Mouse (Mus musculus) midbrain, embryonic 15.5 days (tissue): ENCODE data around the gene Slc25a16. TPM values are rescaled to one million over a fixed set of nuclear protein-coding genes. Genes with fewer than 3 reads are reported as not detected.
"Not testable (repeated sequence)": the region's sequence is repeated elsewhere in the genome, so short reads cannot be mapped to it uniquely, and the experiment has no call there.

ENCODE experiments used
- ATAC-seq: fragments of 200-750 bp; cut with Nextera tagmentation; replicated peaks from 2 replicates; pipeline ENCODE4 v1.8.0; 2017; ENCODE audit warnings: moderate TSS enrichment
- H3K27ac ChIP-seq: fragments of 300-500 bp; sonication (generic); 2 replicates; pipeline ENCODE4 v1.5.1; 2015; ENCODE audit warnings: mild to moderate bottlenecking, inconsistent platforms
- H3K27me3 ChIP-seq: fragments of 300-500 bp; sonication (generic); replicated peaks from 2 replicates; pipeline ENCODE4 v1.6.1; 2015; ENCODE audit warnings: inconsistent platforms
- H3K36me3 ChIP-seq: fragments of 300-500 bp; sonication (generic); replicated peaks from 2 replicates; pipeline ENCODE4 v1.6.1; 2015; ENCODE audit warnings: inconsistent platforms
- H3K4me1 ChIP-seq: fragments of 300-500 bp; sonication (generic); 2 replicates; pipeline ENCODE4 v1.6.1; 2015; ENCODE audit warnings: inconsistent platforms
- H3K4me2 ChIP-seq: fragments of 300-500 bp; sonication (generic); 2 replicates; pipeline ENCODE4 v1.6.1; 2015; ENCODE audit warnings: inconsistent platforms, mild to moderate bottlenecking, moderate library complexity
- H3K4me3 ChIP-seq: fragments of 300-500 bp; sonication (generic); 2 replicates; pipeline ENCODE4 v1.5.1; 2015; ENCODE audit warnings: mild to moderate bottlenecking, inconsistent platforms
- H3K9ac ChIP-seq: fragments of 300-500 bp; sonication (generic); 2 replicates; pipeline ENCODE4 v1.6.1; 2015; ENCODE audit warnings: mild to moderate bottlenecking, inconsistent platforms
- H3K9me3 ChIP-seq: fragments of 300-500 bp; sonication (generic); 2 replicates; pipeline ENCODE4 v1.6.1; 2016; ENCODE audit warnings: inconsistent platforms
- WGBS: fragments of 180-500 bp; shearing (Covaris S2); methylation state at CpG from one replicate; pipeline ENCODE4 v1.1.7; 2015; ENCODE audit warnings: mixed read lengths; 5-methylcytosine and 5-hydroxymethylcytosine counted together
- polyA plus RNA-seq: library from polyadenylated mRNA; unstranded; fragments of >200 nt; fragmentation: Nextera tagmentation; extraction: Ambion mirVana; gene quantifications from 2 replicates; pipeline ENCODE4 v1.2.1, GENCODE M21; 2015

Gene Slc25a16
- polyA plus RNA-seq, 1 experiment from 2014 or later = 13.9 TPM

- H3K4me2 ChIP-seq = no peak overlapping the region
- WGBS = 14% methylated on average over 4 of the region's 4 CpGs
These were observed 27.7 kb upstream of the Slc25a16 start for GRCm38 (mm10) chr10:62892549-62893232.

DNA sequence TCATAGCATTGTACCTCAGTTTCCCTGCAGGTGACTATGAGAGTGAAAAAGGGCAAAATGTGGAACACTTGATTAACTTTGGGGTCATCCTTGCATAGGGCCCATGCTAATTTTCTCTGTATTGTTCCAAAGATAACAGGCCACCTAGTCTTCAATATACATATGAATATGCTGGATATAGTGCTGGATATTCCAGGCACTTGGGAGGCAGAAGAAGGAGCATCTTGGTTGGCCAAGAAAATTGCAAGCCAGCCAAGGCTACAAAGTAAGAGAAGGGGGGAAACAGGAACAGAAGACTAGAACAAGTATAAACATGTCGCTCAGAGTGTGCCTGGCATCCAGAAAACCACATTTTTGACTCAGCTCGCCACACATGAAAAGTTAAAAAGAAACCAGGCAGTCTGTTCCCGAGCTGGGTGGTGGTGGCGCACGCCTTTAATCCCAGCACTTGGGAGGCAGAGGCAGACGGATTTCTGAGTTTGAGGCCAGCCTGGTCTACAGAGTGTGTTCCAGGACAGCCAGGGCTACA, 27.0 kb upstream of the Slc25a16 start:
- WGBS = 66% methylated on average over 6 of the region's 6 CpGs
- Histone ChIP-seq H3K4me2 (no peak overlapping the region), H3K4me3 (no peak overlapping the region), H3K27ac (no peak overlapping the region), H3K4me1 (no peaks in the 10 kb centered on the region), H3K9me3 (no peaks in the 10 kb centered on the region), H3K27me3 (no peaks in the 10 kb centered on the region), H3K36me3 (no peaks in the 10 kb centered on the region), H3K9ac (no peak overlapping the region)
- ATAC-seq = no peak

More at GRCm38 (mm10) chr10:62892549-62893232, 27.7 kb upstream of the Slc25a16 start:
- no peak overlapping the region for H3K27ac ChIP-seq
- no peaks in the 10 kb centered on the region for H3K27me3 ChIP-seq
- H3K36me3 ChIP-seq = no peaks in the 10 kb centered on the region
- no peaks in the 10 kb centered on the region for H3K4me1 ChIP-seq
- H3K4me3 ChIP-seq = no peak overlapping the region
- H3K9ac ChIP-seq = no peak overlapping the region
- H3K9me3 ChIP-seq = no peaks in the 10 kb centered on the region
- no peak for ATAC-seq

DNA sequence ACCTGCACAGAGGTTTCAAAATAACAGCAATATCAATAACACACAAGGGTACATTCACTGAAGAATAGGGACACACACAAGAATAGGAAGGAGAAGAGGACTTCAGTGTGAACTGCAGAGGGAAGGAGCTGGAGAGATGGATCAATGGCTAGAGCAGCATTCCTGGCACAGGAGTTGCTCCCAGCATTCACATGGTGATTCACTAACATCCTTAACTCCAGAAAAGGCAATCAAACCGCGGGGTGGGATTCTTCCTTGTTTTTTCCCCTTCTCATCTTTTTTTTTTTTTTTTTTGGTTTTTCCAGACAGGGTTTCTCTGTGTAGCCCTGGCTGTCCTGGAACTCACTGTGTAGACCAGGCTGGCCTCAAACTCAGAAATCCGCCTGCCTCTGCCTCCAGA, 26.0 kb upstream of the Slc25a16 start:
- no peak overlapping the region for H3K9ac ChIP-seq
- H3K27ac ChIP-seq = no peak overlapping the region
- no peaks in the 10 kb centered on the region for H3K36me3 ChIP-seq
- no peak for ATAC-seq
- H3K4me2 ChIP-seq = no peak overlapping the region
- H3K9me3 ChIP-seq = no peaks in the 10 kb centered on the region
- no peak overlapping the region for H3K4me3 ChIP-seq
- whole genome bisulfite sequencing = 90% methylated on average over 3 of the region's 3 CpGs
- no peaks in the 10 kb centered on the region for H3K4me1 ChIP-seq
- no peaks in the 10 kb centered on the region for H3K27me3 ChIP-seq

DNA sequence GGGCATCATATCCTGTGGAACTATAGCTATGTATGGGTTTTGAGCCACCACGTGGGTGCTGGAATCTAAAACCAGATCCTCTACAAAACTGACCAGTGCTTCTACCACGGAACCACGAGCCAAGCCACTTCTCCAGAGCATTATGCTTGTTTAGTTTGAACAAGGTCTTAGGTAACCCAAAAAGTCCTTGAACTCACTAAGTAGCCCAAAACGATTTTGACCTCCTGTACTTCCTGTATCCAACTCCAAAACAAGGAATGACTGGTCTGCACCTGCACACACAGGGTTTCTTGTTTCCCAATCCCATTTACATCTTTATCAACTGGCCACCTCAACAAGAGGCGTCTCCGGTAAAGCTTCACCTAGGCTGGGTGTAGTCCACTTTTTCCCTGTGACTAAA, 25.0 kb upstream of the Slc25a16 start:
- H3K27me3 ChIP-seq = no peaks in the 10 kb centered on the region
- H3K4me1 ChIP-seq = no peaks in the 10 kb centered on the region
- H3K9ac ChIP-seq = no peak overlapping the region
- no peak overlapping the region for H3K27ac ChIP-seq
- H3K4me2 ChIP-seq = no peak overlapping the region
- no peak for ATAC-seq
- 81% methylated on average over 6 of the region's 6 CpGs for WGBS
- H3K9me3 ChIP-seq = no peaks in the 10 kb centered on the region
- H3K36me3 ChIP-seq = no peaks in the 10 kb centered on the region
- no peak overlapping the region for H3K4me3 ChIP-seq

GRCm38 (mm10) chr10:62896035-62896434, 24.4 kb upstream of the Slc25a16 start:
- no peak overlapping the region for H3K4me3 ChIP-seq
- ATAC-seq = no peak
- WGBS = 81% methylated on average over 4 of the region's 4 CpGs

GRCm38 (mm10) chr10:62896774-62897173, 23.7 kb upstream of the Slc25a16 start:
- no peak overlapping the region for H3K27ac ChIP-seq
- no peaks in the 10 kb centered on the region for H3K36me3 ChIP-seq
- 72% methylated on average over 4 of the region's 4 CpGs for WGBS
- no peaks in the 10 kb centered on the region for H3K27me3 ChIP-seq
- H3K4me2 ChIP-seq = no peak overlapping the region
- H3K4me1 ChIP-seq = no peaks in the 10 kb centered on the region
- no peak for ATAC-seq
- H3K4me3 ChIP-seq = no peak overlapping the region
- H3K9ac ChIP-seq = no peak overlapping the region
- no peaks in the 10 kb centered on the region for H3K9me3 ChIP-seq

More at GRCm38 (mm10) chr10:62896035-62896434, 24.4 kb upstream of the Slc25a16 start:
- H3K4me2 ChIP-seq = no peak overlapping the region
- H3K9me3 ChIP-seq = no peaks in the 10 kb centered on the region
- no peaks in the 10 kb centered on the region for H3K36me3 ChIP-seq
- no peak overlapping the region for H3K27ac ChIP-seq
- H3K4me1 ChIP-seq = no peaks in the 10 kb centered on the region
- no peaks in the 10 kb centered on the region for H3K27me3 ChIP-seq
- H3K9ac ChIP-seq = no peak overlapping the region

- H3K4me1 ChIP-seq = no peaks in the 10 kb centered on the region
- no peak for ATAC-seq
- 91% methylated on average over 3 of the region's 3 CpGs for WGBS
- no peaks in the 10 kb centered on the region for H3K9me3 ChIP-seq
- no peak overlapping the region for H3K4me3 ChIP-seq
- no peak overlapping the region for H3K4me2 ChIP-seq
- no peaks in the 10 kb centered on the region for H3K27me3 ChIP-seq
- H3K27ac ChIP-seq = no peak overlapping the region
- H3K9ac ChIP-seq = no peak overlapping the region
- H3K36me3 ChIP-seq = no peaks in the 10 kb centered on the region
These were observed 23.0 kb upstream of the Slc25a16 start for GRCm38 (mm10) chr10:62897437-62897836.

DNA sequence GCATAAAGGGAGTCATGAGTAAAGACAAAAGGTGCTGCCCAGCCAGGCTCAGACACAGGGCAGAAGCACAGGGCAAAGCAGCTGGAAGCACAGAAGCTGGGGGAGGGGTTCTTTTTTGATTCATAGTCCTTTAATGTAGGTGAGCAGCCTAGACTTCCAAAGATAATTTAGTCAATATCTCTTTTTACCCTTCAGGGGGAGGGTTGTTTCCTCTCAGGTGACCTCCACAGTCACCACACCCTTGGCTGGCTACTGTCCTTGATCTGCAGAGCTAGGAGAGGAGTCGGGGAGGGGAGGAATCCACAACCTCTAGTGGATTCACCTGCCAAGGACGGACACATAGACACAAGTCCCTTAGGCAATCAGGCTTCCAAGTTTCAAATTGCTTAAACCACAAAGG, 22.4 kb upstream of the Slc25a16 start:
- WGBS = 88% methylated on average over 2 of the region's 2 CpGs
- Histone ChIP-seq H3K36me3 (no peaks in the 10 kb centered on the region), H3K4me1 (no peaks in the 10 kb centered on the region), H3K9ac (no peak overlapping the region), H3K27me3 (no peaks in the 10 kb centered on the region), H3K27ac (no peak overlapping the region), H3K4me3 (no peak overlapping the region), H3K4me2 (no peak overlapping the region), H3K9me3 (no peaks in the 10 kb centered on the region)
- no peak for ATAC-seq

- H3K4me2 ChIP-seq = no peak overlapping the region
- no peak overlapping the region for H3K9ac ChIP-seq
- H3K4me3 ChIP-seq = no peak overlapping the region
- WGBS = 97% methylated on average over 4 of the region's 4 CpGs
- no peak for ATAC-seq
- no peaks in the 10 kb centered on the region for H3K27me3 ChIP-seq
- no peaks in the 10 kb centered on the region for H3K9me3 ChIP-seq
- no peak overlapping the region for H3K27ac ChIP-seq
- no peaks in the 10 kb centered on the region for H3K36me3 ChIP-seq
- H3K4me1 ChIP-seq = no peaks in the 10 kb centered on the region
These were observed 20.3 kb upstream of the Slc25a16 start for GRCm38 (mm10) chr10:62900144-62900543.

DNA sequence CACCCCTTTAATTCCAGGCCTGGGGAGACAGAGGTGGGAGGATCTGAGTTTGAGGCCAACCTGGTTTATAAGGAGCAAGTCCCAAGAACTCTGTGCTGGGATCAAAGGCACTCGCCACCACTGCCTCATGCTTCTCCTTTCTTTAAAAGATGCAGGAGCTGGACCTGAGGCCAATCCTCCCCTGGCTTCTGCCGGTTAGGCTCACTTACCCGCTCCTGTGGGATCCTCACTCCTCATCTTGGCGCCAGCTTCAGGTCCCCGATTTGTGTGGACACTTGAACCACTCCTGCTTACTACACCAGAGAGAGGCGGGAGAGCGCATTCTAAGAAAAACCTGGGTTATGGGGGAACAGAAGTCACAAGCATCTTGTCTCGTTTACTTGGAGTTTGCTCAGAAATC, 18.6 kb upstream of the Slc25a16 start:
- WGBS = 40% methylated on average over 8 of the region's 8 CpGs
- no peaks in the 10 kb centered on the region for H3K36me3 ChIP-seq
- H3K9me3 ChIP-seq = no peaks in the 10 kb centered on the region
- no peak overlapping the region for H3K4me3 ChIP-seq
- H3K27ac ChIP-seq = no peak overlapping the region
- no peaks in the 10 kb centered on the region for H3K4me1 ChIP-seq
- no peak overlapping the region for H3K4me2 ChIP-seq
- no peak for ATAC-seq
- H3K9ac ChIP-seq = no peak overlapping the region
- no peaks in the 10 kb centered on the region for H3K27me3 ChIP-seq

DNA sequence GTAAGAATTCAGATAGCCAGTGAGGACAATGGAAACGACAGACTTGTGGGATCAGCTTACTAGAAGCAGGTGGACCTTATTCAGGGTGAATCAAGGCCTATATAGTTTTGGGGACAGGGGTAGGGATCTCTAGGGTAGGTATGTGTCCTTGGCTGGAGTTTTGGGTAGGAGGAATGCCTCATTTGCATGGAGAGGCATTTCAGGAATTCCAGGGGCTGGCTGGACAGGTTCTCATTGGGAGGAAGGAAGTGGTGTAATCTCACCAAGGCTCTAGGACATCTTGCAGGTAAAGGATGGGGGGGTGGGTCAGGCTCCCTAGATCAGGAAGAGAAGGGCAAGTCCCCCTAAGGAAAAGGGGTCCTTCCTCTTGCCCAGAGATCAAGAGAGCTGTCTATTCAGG, 17.6 kb upstream of the Slc25a16 start:
- no peak overlapping the region for H3K27ac ChIP-seq
- H3K4me1 ChIP-seq = no peaks in the 10 kb centered on the region
- ATAC-seq = no peak
- no peak overlapping the region for H3K4me3 ChIP-seq
- no peaks in the 10 kb centered on the region for H3K27me3 ChIP-seq
- WGBS = 61% methylated on average over 1 of the region's 1 CpGs
- H3K9ac ChIP-seq = no peak overlapping the region
- no peaks in the 10 kb centered on the region for H3K36me3 ChIP-seq
- no peak overlapping the region for H3K4me2 ChIP-seq
- no peaks in the 10 kb centered on the region for H3K9me3 ChIP-seq

DNA sequence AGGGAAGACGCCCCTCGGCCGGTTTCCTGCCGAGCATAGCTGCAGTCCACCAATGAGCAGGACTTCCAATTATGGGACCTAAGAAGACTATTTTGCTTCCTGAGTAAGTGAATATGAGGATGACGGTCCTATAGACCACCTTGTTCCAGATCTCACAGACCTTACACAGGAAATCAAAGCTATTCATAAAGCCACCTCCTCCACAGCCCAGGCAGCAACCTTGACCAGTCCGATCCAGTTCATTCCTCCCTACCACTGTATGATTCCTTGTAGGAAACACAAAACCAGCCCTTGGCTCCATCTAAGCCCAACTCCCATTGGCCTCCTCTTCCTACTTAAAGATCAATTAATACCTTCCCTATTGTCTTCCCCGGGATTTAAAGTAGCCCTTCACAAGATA, 14.1 kb upstream of the Slc25a16 start:
- ATAC-seq = no peak
- 93% methylated on average over 7 of the region's 7 CpGs for WGBS

GRCm38 (mm10) chr10:62908896-62909295, 11.5 kb upstream of the Slc25a16 start, which contains the start of gene Tet1:
Gene Tet1, minus strand, starts transcription at chr10:62908996.
- H3K36me3 ChIP-seq, H3K9me3 ChIP-seq, H3K4me3 ChIP-seq, H3K4me1 ChIP-seq, H3K9ac ChIP-seq, H3K27ac ChIP-seq, H3K4me2 ChIP-seq, ATAC-seq, H3K27me3 ChIP-seq: not testable (repeated sequence)
- WGBS = no CpG with 5 or more reads among the region's 1 CpGs

More for the DNA sequence above, 14.1 kb upstream of the Slc25a16 start:
- Histone ChIP-seq H3K9ac (no peak overlapping the region), H3K4me2 (no peak overlapping the region), H3K36me3 (no peaks in the 10 kb centered on the region), H3K27ac (no peak overlapping the region), H3K4me3 (no peak overlapping the region), H3K4me1 (no peaks in the 10 kb centered on the region), H3K27me3 (no peaks in the 10 kb centered on the region), H3K9me3 (no peaks in the 10 kb centered on the region)
